Mouse (Mus musculus): Measurements from ENCODE around the gene Nup93. TPM values are rescaled to one million over a fixed set of nuclear protein-coding genes. Genes with fewer than 3 reads are reported as not detected.
A peak's percentile ranks its signal among the peaks of the same experiment; 100 is the strongest.

The Nup93 gene
- total RNA-seq, 2 experiments from 2014 or later: 8.7 to 9.7 TPM

GRCm38 (mm10) chr8:94258881-94259280, 44.5 kb downstream of the Nup93 start:
- intact Hi-C loops (cut with DNase I): no loop called here
- DNase-seq: no peak

- intact Hi-C loops (cut with DNase I): no loop called here
- peak in 1 of 2 experiments; percentile 8 for DNase-seq
These were observed 48.4 kb downstream of the Nup93 start for GRCm38 (mm10) chr8:94262626-94263297.

- no peak for DNase-seq
- intact Hi-C loops (cut with DNase I): no loop called here
These were observed 52.2 kb downstream of the Nup93 start for GRCm38 (mm10) chr8:94266344-94267191.

GRCm38 (mm10) chr8:94268359-94268890, 54.1 kb downstream of the Nup93 start:
- no peak for DNase-seq
- intact Hi-C loops (cut with DNase I): no loop called here

- intact Hi-C loops (cut with DNase I): loop anchor here (5.0 to 10.0 kb wide), 2 partner anchors 53 to 214 kb away; no protein-coding TSS in a partner anchor
- no peak for DNase-seq
These were observed 55.9 kb downstream of the Nup93 start for GRCm38 (mm10) chr8:94270309-94270708.

GRCm38 (mm10) chr8:94271102-94271501, 56.7 kb downstream of the Nup93 start:
- intact Hi-C loops (cut with DNase I): loop anchor here (5.0 to 10.0 kb wide), 2 partner anchors 54 to 214 kb away; no protein-coding TSS in a partner anchor
- no peak for DNase-seq

GRCm38 (mm10) chr8:94272612-94273011, 58.2 kb downstream of the Nup93 start:
- intact Hi-C loops (cut with DNase I): loop anchor here (5.0 to 10.0 kb wide), 2 partner anchors 55 to 212 kb away; no protein-coding TSS in a partner anchor
- DNase-seq: no peak

- intact Hi-C loops (cut with DNase I): loop anchor here (5.0 to 10.0 kb wide), 2 partner anchors 56 to 211 kb away; no protein-coding TSS in a partner anchor
- no peak for DNase-seq
These were observed 59.0 kb downstream of the Nup93 start for GRCm38 (mm10) chr8:94273289-94273850.

- intact Hi-C loops (cut with DNase I): loop anchor here (5.0 to 10.0 kb wide), 2 partner anchors 57 to 211 kb away; no protein-coding TSS in a partner anchor
- DNase-seq: no peak
These were observed 59.7 kb downstream of the Nup93 start for GRCm38 (mm10) chr8:94274030-94274429.

GRCm38 (mm10) chr8:94278295-94278694, 63.9 kb downstream of the Nup93 start:
- no peak for DNase-seq
- intact Hi-C loops (cut with DNase I): loop anchor here (5.0 to 10.0 kb wide), 3 partner anchors 54 to 207 kb away; no protein-coding TSS in a partner anchor

GRCm38 (mm10) chr8:94280001-94280613, 65.7 kb downstream of the Nup93 start:
- intact Hi-C loops (cut with DNase I): no loop called here
- DNase-seq: no peak

- DNase-seq: no peak
- intact Hi-C loops (cut with DNase I): no loop called here
These were observed 68.2 kb downstream of the Nup93 start for GRCm38 (mm10) chr8:94282453-94282985.

- intact Hi-C loops (cut with DNase I): no loop called here
These were observed 69.8 kb downstream of the Nup93 start for GRCm38 (mm10) chr8:94284204-94284603.

GRCm38 (mm10) chr8:94290606-94291005, 76.2 kb downstream of the Nup93 start:
- DNase-seq: peak; percentile 33 to 37
- intact Hi-C loops (cut with DNase I): no loop called here

More at GRCm38 (mm10) chr8:94284204-94284603, 69.8 kb downstream of the Nup93 start:
- no peak for DNase-seq

- intact Hi-C loops (cut with DNase I): no loop called here
These were observed 77.7 kb downstream of the Nup93 start for GRCm38 (mm10) chr8:94292072-94292471.

GRCm38 (mm10) chr8:94292626-94293025, 78.3 kb downstream of the Nup93 start:
- intact Hi-C loops (cut with DNase I): no loop called here
- DNase-seq: no peak

More at GRCm38 (mm10) chr8:94292072-94292471, 77.7 kb downstream of the Nup93 start:
- DNase-seq: peak in 1 of 2 experiments; percentile 18

GRCm38 (mm10) chr8:94295687-94296086, 81.3 kb downstream of the Nup93 start:
- DNase-seq: no peak
- intact Hi-C loops (cut with DNase I): no loop called here

- no peak for DNase-seq
- intact Hi-C loops (cut with DNase I): no loop called here
These were observed 82.1 kb downstream of the Nup93 start for GRCm38 (mm10) chr8:94296312-94296991.

GRCm38 (mm10) chr8:94297101-94297500, 82.7 kb downstream of the Nup93 start:
- intact Hi-C loops (cut with DNase I): no loop called here
- DNase-seq: no peak

All from gastrocnemius, postnatal 36 days (tissue).